Mouse (Mus musculus) embryonic stem cell, embryonic (primary cell): ENCODE measurements around the gene Sugp1.

Experiments
- CTCF ChIA-PET, 4 experiments: fragments of 300-600 bp in 2 of 4; fragments of 350-600 bp in 2 of 4; sonication (Branson Sonifier 250); formaldehyde crosslinking; loops; one replicate each; lab custom pipeline; 2022; ENCODE audit warnings: inconsistent platforms in 2 of 4; lab: Charles Lee
- POLR2A ChIA-PET, 4 experiments: fragments of 300-600 bp in 2 of 4; fragments of 350-600 bp in 2 of 4; sonication (Branson Sonifier 250); formaldehyde crosslinking; loops; one replicate each; lab custom pipeline; 2022; ENCODE audit warnings: antibody characterized with exemption in 4 of 4, inconsistent platforms in 1 of 4; lab: Charles Lee

The Sugp1 gene

DNA sequence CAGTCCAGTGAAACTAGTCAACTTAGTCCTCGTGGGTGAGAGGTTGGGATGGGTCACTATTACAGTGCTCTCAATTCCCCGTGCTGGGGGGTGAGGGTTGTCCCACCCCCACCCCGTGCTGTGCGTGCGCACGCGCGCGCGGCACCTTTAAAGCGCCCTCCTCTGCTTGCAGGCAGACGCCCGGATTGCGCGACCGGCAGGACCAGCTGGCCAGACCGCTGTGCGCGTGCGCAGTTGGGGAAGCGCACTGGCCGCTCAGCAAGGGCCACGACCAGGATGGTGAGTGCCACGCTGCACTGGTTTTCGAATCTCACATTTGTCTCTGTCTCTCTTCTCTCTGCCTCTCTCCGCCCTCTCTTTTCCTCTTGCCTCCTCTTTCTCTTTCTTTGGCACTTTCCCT is 40.7 kb downstream of the Sugp1 start, which contains the start of gene Hapln4:
Gene Hapln4, plus strand, starts transcription at position 173 of the 400 bp plus-strand sequence.
- ChIA-PET POLR2A (interaction anchor here (0.6 to 3.9 kb wide), 17 partner anchors 9 to 458 kb away, joined by 3 to 26 read pairs (median 3); partner anchors contain the start of genes Tm6sf2 (in 3 of the 4), Fkbp8 (in 1 of the 4), Kxd1 (in 1 of the 4) and Ncan (in 1 of the 4)), CTCF (interaction anchor here in 2 of 4 experiments (0.7 to 1.8 kb wide), 8 partner anchors 10 to 308 kb away, joined by 3 to 5 read pairs (median 3); partner anchors contain the start of gene Tm6sf2 (in 1 of the 2))

DNA sequence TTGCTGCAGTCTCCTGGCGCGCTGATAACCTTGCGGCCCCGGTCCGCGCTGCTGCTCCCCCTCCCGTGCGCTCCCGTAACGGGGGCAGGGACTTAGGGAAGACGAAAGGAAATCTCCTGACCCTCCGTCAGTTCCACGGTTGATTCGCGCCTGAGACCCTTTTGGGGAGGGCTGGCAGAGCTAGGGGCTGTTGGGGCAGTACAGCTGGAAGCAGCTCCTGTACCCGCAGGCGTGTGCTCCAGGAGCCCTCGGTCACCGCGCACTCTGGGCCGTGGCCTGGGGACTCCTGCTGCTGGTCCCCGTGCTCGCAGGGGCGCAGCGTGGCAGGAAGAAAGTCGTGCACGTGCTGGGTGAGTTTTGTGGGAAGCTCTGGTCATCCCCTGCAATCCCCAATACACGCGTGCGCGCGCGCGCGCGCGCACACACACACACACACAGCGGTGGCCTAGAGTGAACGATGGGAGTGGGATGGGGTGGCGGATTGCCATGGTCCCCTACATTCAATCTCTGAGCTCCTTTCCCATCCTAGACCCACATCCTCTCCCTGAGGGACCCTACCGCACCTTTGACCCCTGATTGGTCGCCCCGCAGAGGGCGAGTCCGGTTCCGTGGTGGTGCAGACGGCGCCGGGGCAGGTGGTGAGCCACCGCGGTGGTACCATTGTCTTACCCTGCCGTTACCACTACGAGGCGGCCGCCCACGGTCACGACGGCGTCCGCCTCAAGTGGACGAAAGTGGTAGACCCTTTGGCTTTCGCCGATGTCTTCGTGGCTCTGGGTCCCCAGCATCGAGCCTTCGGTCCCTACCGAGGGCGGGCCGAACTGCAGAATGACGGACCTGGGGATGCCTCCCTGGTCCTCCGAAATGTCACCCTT is 41.8 kb downstream of the Sugp1 start:
- POLR2A ChIA-PET, result interaction anchor here in 3 of 4 experiments (0.5 to 3.9 kb wide), 20 partner anchors 9 to 239 kb away, joined by 3 to 26 read pairs (median 4); partner anchors contain the start of genes Ncan (in 2 of the 3), Tm6sf2 (in 2 of the 3), Nr2c2ap (in 1 of the 3) and Slc25a42 (in 1 of the 3)
- CTCF ChIA-PET, result interaction anchor here in 2 of 4 experiments (0.6 to 1.8 kb wide), 5 partner anchors 12 to 111 kb away, joined by 3 to 5 read pairs (median 3); partner anchors contain the start of gene Tm6sf2 (in 1 of the 2)

DNA sequence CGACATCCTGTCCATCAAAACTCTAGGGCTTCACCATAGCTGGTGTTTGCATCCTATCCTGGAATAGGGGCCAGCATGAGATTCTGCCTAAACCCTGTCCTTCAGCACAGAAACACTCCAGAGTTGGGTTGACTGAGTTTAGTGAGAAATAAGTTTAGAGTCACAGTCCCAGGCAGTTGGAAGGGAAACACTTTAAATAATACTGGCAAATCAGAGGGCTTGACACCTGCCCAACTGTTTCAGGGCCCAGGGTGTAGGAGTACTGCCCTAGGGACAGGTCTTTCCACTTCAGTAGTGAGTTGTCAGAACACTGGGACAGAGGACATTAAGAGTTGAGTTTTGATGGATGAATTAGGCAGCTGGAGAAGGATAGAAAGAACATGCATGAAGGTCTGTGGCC is 43.5 kb downstream of the Sugp1 start:
- CTCF ChIA-PET, result interaction anchor here in 1 of 4 experiments (0.7 kb wide), 1 partner anchor 137 kb away, joined by 3 read pairs; no protein-coding TSS in a partner anchor
- POLR2A ChIA-PET, result interaction anchor here (0.6 to 3.9 kb wide), 10 partner anchors 9 to 158 kb away, joined by 3 to 26 read pairs (median 4); partner anchors contain the start of gene Tm6sf2 (in 1 of the 4)

DNA sequence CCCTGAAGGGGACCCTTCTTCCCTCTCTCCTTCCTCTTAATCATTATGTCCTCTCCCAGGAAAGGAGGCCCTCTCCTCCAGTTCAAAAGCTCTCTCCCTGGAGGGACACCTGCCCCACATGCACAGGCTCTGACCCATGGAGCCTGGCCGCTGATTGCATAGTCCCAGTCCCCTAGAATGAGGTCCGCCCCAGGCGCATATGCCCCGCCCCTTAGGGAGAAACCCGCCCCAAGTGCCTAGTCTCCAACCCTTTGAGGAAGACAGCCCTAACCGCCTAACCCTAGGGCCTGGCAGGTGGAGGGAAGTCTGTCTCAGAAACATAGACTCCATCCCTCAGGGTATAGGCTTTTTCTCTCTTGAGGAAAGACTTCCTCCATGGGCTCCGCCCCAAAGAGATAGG is 44.6 kb downstream of the Sugp1 start:
- ChIA-PET POLR2A (interaction anchor here in 2 of 4 experiments (0.9 to 1.8 kb wide), 7 partner anchors 10 to 89 kb away, joined by 3 to 7 read pairs (median 3); no protein-coding TSS in a partner anchor), CTCF (no interaction called here)

DNA sequence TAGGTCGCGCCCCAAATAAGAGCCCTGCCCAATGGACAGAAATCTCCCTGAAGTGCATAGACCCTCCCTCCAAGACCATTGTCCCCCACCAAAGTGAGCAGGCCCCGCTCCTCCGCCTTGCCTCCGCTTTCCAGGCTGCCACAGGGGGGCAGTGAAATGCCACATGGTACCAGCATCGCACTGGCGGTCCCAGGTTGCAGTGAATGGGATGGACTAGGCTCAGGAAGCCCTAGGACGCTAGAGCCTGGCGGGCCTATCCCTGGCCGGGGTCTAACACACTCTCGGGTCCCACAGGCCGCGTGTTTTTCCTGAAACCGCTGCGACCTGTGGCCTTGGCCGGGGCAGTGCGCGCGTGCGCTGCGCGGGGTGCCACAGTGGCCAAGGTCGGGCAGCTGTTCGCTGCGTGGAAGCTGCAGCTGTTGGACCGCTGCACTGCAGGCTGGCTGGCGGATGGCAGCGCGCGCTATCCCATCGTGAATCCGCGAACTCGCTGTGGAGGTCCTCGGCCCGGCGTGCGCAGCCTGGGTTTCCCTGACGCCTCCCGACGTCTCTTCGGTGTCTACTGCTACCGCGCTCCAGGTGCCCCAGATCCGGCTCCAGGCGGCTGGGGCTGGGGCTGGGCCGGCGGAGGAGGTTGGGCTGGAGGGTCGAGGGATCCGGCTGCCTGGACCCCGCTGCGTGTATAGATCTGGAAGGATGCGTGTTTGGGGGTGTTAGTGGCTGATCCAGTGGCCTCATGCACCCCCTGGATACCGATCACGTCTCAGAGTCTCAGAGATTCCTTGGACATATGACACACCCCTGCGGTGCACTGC is 45.4 kb downstream of the Sugp1 start:
- CTCF ChIA-PET, result interaction anchor here (0.5 to 1.0 kb wide), 5 partner anchors 33 to 195 kb away, joined by 3 to 4 read pairs (median 3); no protein-coding TSS in a partner anchor

DNA sequence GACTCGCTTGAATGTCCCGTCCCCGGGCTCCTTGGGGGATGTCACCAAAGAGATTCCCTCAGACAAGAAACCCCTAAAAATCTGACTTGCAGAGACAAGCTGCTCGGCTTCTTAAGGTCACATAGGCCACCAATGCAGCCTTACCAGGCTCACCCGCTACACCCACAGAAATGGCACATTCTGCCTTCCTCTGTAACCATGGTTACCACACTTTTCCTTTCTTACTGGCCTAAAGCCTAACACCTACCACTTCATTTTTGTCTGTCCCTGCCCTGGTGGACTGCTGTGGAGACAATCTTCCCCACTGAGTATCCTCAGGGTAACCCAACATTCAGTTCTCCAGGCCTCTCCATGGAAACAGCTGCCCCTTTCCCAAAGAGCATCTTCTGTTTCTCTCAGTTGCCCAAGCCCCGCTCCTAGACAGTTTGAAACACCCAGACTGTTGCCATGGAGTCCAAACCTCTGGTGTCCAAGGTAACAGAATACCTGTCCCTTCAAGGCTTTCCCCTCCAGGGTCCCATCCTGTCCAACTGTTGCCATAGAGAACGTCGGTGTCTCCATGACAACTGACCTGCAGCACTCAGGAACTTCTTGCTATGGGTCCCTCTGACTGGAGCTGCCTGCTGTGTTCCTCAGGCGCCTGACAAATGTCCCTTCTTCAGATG is 46.8 kb downstream of the Sugp1 start:
- ChIA-PET POLR2A (interaction anchor here in 2 of 4 experiments (0.5 to 4.0 kb wide), 7 partner anchors 8 to 464 kb away, joined by 3 to 11 read pairs (median 3); partner anchors contain the start of genes Homer3 (in 1 of the 2), Nr2c2ap (in 1 of the 2), Tm6sf2 (in 1 of the 2) and Zfp868 (in 1 of the 2)), CTCF (interaction anchor here in 1 of 4 experiments (1.2 kb wide), 1 partner anchor 16 kb away, joined by 3 read pairs; no protein-coding TSS in a partner anchor)

More for the DNA sequence above, 45.4 kb downstream of the Sugp1 start:
- POLR2A ChIA-PET, result interaction anchor here in 3 of 4 experiments (0.6 to 4.0 kb wide), 8 partner anchors 9 to 213 kb away, joined by 3 to 11 read pairs (median 4); partner anchors contain the start of genes Nr2c2ap (in 1 of the 3) and Tm6sf2 (in 1 of the 3)

DNA sequence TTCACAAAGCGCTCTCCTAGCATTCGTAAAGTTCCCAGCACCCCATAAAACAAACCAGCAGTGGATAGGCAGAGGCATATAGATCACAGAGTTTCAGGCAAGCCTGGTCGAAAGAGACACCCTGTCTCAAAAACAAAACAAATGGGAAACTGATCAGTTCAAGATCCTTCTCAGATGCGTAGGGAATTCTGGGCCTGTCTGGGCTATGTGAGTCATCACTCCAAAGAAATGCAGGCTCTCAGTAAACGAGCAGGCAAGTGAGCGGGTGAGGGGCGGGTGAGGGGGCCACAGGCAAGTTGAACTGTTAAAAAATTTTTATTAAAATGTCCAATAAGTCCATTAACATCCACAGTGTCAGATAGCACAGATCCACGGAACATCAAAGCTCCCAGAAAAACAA is 50.2 kb downstream of the Sugp1 start:
- ChIA-PET CTCF (interaction anchor here in 1 of 4 experiments (0.8 kb wide), 1 partner anchor 13 kb away, joined by 5 read pairs; no protein-coding TSS in a partner anchor), POLR2A (interaction anchor here in 3 of 4 experiments (0.9 to 2.4 kb wide), 8 partner anchors 8 to 69 kb away, joined by 3 to 12 read pairs (median 4); partner anchors contain the start of genes Borcs8 (in 1 of the 3), Hapln4 (in 1 of the 3) and Rfxank (in 1 of the 3))

DNA sequence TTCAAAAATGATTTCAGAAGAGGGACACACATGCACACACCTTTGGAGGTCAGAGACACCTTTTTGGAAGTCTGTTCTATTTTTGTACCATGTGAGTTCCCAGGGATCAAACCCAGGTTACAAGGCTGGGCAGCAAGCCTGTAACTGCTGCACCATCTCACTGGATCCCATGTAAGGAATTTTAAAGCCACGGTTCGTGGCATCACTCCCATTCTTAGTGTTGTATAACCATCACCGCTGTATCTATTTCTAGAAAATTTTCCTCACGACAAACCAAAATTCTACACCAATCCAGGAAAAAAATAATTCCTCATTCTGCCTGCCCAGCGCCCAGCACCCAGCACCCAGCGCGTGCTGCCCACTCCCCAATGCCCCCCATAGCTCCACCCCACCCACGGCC is 56.7 kb downstream of the Sugp1 start:
- POLR2A ChIA-PET, result interaction anchor here in 2 of 4 experiments (1.4 to 1.6 kb wide), 2 partner anchors 10 to 60 kb away, joined by 3 to 4 read pairs; no protein-coding TSS in a partner anchor
- CTCF ChIA-PET, result no interaction called here

DNA sequence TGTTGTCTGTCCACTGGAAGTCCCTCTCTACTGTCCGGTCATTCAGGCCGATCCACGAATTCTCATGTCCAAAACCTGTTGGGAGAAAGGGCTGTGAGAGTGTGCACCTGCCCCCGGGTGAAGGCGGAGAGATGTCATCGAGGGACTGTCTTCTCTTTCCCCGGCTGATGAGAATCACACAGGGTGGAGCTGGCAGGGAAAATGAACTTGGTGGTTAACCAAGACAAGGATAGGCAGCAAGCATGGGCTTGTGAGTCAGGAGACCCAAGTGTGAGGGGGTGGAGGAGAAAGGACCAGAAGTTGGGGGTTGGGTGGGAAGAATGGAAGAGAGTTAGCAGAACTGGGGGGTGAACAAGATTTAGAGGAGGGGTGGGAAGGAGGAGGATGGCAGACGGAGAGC is 57.6 kb downstream of the Sugp1 start:
- ChIA-PET CTCF (no interaction called here), POLR2A (interaction anchor here (0.7 to 1.6 kb wide), 4 partner anchors 11 to 323 kb away, joined by 3 to 6 read pairs (median 4); no protein-coding TSS in a partner anchor)

DNA sequence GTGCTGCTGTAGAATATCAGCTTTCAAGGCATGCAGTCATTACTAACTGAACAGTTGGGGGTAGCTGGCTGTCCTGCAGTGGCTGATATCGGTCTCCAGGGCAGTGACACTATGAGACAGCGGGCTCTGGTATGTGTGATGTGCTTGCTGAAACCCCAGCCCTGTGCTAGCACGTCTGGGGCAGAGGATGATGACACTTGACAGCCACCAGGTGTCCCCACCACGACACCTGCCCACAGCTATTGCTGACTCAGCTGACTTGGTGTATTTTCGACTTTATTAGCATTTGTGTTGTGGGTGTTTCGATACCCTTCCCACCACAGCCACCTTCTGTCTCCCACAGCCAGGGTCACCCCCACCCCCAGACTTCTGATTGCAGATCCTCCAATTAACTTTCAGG is 61.9 kb downstream of the Sugp1 start:
- CTCF ChIA-PET, result interaction anchor here (0.6 to 3.4 kb wide), 22 partner anchors 10 to 186 kb away, joined by 3 to 20 read pairs (median 4); partner anchors contain the start of genes Ncan (in 2 of the 4), Tm6sf2 (in 1 of the 4) and Tmem161a (in 1 of the 4)
- POLR2A ChIA-PET, result interaction anchor here in 2 of 4 experiments (0.5 to 2.9 kb wide), 8 partner anchors 11 to 121 kb away, joined by 3 to 12 read pairs (median 4); partner anchors contain the start of gene Hapln4 (in 1 of the 2)

DNA sequence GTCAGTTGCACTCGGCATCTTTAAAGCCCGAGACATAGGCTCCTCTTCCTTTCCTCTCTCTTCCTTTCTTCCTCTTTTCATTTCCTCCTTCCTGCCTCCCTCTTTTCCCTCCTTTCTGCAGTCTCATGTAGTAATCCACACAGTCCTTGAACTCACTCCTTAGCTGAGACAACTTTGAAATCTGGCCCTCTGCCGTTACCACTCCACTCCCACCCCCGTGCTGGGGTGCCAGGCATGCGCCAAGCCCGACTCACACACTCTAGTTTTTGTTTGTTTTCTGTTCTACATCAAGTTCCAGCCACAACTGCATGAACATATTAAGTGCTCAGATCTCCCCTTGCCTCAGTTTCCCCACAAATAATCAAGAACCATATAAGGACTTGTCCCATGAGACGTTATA is 62.3 kb downstream of the Sugp1 start:
- POLR2A ChIA-PET, result interaction anchor here in 3 of 4 experiments (0.5 to 2.9 kb wide), 14 partner anchors 11 to 121 kb away, joined by 3 to 12 read pairs (median 4); partner anchors contain the start of gene Hapln4 (in 1 of the 3)

DNA sequence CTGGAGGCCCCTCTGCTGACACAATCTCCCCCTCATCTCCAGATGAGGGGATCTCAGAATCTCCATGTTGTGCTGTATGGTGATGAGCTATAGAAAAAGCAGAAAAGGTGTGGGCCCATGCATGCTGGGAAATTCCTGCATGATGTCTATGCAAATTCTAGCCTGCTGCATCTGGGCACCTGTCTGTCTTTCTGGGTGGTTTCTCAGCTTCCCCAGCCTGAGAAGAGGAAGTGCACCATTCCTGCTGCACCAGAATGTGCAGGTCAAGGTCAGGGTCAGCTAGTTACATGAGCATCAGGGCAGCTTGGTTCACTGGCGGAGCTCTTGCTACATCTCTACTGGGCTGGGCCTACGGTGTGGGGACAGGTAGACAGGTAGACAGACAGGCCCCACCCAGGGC is 67.8 kb downstream of the Sugp1 start:
- CTCF ChIA-PET, result interaction anchor here in 2 of 4 experiments (0.6 to 1.4 kb wide), 4 partner anchors 10 to 43 kb away, joined by 3 to 4 read pairs (median 3); partner anchors contain the start of genes Hapln4 (in 1 of the 2) and Ncan (in 1 of the 2)
- POLR2A ChIA-PET, result interaction anchor here (0.8 to 1.7 kb wide), 13 partner anchors 10 to 266 kb away, joined by 3 to 7 read pairs (median 3); partner anchors contain the start of genes Ncan (in 2 of the 4) and Hapln4 (in 1 of the 4)

More for the DNA sequence above, 62.3 kb downstream of the Sugp1 start:
- CTCF ChIA-PET, result interaction anchor here (0.6 to 3.4 kb wide), 20 partner anchors 10 to 165 kb away, joined by 3 to 20 read pairs (median 4); partner anchors contain the start of genes Ncan (in 2 of the 4), Tm6sf2 (in 1 of the 4) and Tmem161a (in 1 of the 4)

DNA sequence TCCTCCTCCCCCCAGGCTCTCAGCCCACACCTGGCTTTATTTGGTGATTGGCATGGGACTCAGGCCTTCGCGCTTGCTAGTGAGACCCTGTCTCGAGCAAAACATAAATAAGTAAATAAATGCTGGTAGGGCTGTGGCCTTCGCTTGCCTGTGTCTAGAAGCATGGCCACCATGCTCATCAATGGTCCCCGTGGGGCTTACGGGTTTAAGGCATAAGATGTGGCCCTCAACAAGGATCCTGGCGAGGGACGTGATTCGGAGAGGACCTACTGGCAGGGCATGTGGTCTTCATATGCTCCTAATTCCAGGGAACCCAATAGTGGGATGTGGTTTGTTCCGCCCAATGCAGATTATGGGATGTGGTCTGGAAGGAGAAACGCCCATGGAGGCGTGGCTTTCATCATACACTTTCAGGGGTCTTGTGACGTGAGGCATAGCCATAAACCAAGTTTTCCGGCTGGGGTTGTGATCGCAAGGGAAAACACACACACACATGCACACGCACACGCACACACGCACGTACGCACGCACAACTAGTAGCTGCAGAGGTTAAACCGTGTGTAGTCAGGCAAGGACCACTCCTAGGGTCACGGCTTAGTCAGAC is 68.7 kb downstream of the Sugp1 start:
- ChIA-PET POLR2A (interaction anchor here (1.0 to 1.7 kb wide), 10 partner anchors 10 to 267 kb away, joined by 3 to 7 read pairs (median 4); partner anchors contain the start of gene Ncan (in 2 of the 4)), CTCF (interaction anchor here in 1 of 4 experiments (0.8 to 1.4 kb wide), 3 partner anchors 9 to 178 kb away, joined by 3 read pairs; partner anchors contain the start of genes Hapln4 and Ncan)

DNA sequence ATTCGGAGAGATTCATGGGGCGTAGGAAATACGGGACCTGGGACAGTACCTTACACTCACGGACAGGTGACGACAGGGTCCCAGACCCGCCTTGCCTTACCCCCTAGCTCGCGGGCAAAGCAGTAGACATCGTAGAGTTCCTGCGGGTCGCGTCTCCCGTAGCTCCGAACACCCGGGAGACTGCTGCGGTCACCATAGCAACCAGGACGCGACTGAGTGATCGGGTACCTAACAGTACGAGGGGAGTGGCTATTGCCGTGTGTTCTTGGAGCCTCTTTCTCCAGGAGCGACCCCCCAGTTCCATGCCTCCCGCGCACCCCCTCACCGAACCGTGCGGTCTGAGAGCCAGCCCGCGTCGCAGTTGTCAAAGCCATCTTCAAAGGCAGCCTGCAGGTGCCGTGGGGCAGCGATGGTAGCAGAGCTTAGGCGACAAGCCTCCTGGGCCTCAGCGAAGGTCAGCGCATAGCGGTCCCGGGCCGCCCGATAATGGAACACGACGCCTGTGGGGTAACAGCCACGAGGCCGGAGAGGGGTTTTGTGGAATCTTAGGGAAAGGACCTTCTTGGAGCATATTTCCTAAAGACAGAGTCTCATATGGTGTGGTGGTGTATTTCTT is 69.9 kb downstream of the Sugp1 start:
- ChIA-PET POLR2A (interaction anchor here (0.5 to 1.5 kb wide), 14 partner anchors 8 to 135 kb away, joined by 3 to 7 read pairs (median 4); partner anchors contain the start of genes Ncan (in 1 of the 4), Nr2c2ap (in 1 of the 4) and Slc25a42 (in 1 of the 4)), CTCF (interaction anchor here in 1 of 4 experiments (1.3 kb wide), 2 partner anchors 8 to 19 kb away, joined by 3 read pairs; partner anchors contain the start of genes Ncan and Nr2c2ap)
